Mouse (Mus musculus) G1E (cell line): ENCODE measurements around the gene Sv2b.

ENCODE experiments used
- CTCF ChIP-seq: IDR thresholded peaks from 2 replicates; pipeline ENCODE4 v1.5.1; 2012; ENCODE audit warnings: low read depth, low read length, inconsistent platforms, mixed read lengths
- GATA1 ChIP-seq: IDR thresholded peaks from 2 replicates; pipeline ENCODE4 v1.6.1; 2012; ENCODE audit warnings: borderline replicate concordance, low read length, inconsistent platforms, mixed read lengths
- POLR2AphosphoS5 ChIP-seq: IDR thresholded peaks from 2 replicates; pipeline ENCODE4 v1.6.1; 2012; ENCODE audit warnings: low read depth, low read length, inconsistent platforms; ENCODE audit not compliant: insufficient replicate concordance

- no peak for TF ChIP-seq CTCF
- TF ChIP-seq POLR2AphosphoS5: no peak
- no peak for TF ChIP-seq GATA1
Observed at GRCm38 (mm10) chr7:75292246-75292645, 16.8 kb downstream of the Sv2b start.
